Mouse (Mus musculus): ENCODE measurements around the gene Atp8b2. TPM values are rescaled to one million over a fixed set of nuclear protein-coding genes. Genes with fewer than 3 reads are reported as not detected.
A peak's percentile ranks its signal among the peaks of the same experiment; 100 is the strongest.

Gene Atp8b2
- polyA plus RNA-seq (2015; fragmentation: Nextera tagmentation; extraction: Ambion mirVana), result 7.1 and 7.4 TPM in 2 replicates

GRCm38 (mm10) chr3:89963221-89963763, at the start of gene Atp8b2:
TSS of gene Atp8b2 (minus strand) at chr3:89963508.
- TF ChIP-seq EP300 (IDR thresholded peaks at IDR 0.05) (no peak), CTCF (IDR thresholded peaks at IDR 0.05) (no peak)
- WGBS, result 2% methylated on average over 32 of the region's 35 CpGs
- DNase-seq (ENCODE audit: low spot score), result peak; percentile 77

GRCm38 (mm10) chr3:90010291-90010690, 47.0 kb upstream of the Atp8b2 start:
- TF ChIP-seq CTCF (IDR thresholded peaks at IDR 0.05), result no peak
- TF ChIP-seq EP300 (IDR thresholded peaks at IDR 0.05), result no peak
- 55% methylated on average over 2 of the region's 2 CpGs for WGBS
- DNase-seq (ENCODE audit: low spot score) (no peak), ATAC-seq (no peak)
- no peak overlapping the region for H3K4me2 ChIP-seq (replicated peaks; ENCODE audit: low read depth, low read length)
- no peak overlapping the region for H3K27ac ChIP-seq (ENCODE audit: low read length)
- no peak overlapping the region for H3K9ac ChIP-seq (replicated peaks; ENCODE audit: low read depth)
- no peaks in the 10 kb centered on the region for H3K9me3 ChIP-seq (ENCODE audit: low read length)
- H3K27me3 ChIP-seq (replicated peaks; ENCODE audit: insufficient read depth, low read length), result no peaks in the 10 kb centered on the region
- H3K36me3 ChIP-seq (ENCODE audit: insufficient read depth, low read length), result peaks cover 68% of the 10 kb centered on the region; the same call in 1 of the 2 replicates
- H3K4me1 ChIP-seq (ENCODE audit: insufficient read depth, low read depth, low read length), result no peaks in the 10 kb centered on the region
- no peak overlapping the region for H3K4me3 ChIP-seq (ENCODE audit: low read depth, low read length)

More at GRCm38 (mm10) chr3:89963221-89963763, at the start of gene Atp8b2:
- Histone ChIP-seq H3K27ac (ENCODE audit: low read length) (peak within 1 kb of the TSS; percentile 95), H3K4me1 (ENCODE audit: insufficient read depth, low read depth, low read length) (peaks cover 27% of the 10 kb centered on the region; the same call in 1 of the 2 replicates), H3K4me2 (replicated peaks; ENCODE audit: low read depth, low read length) (peak within 1 kb of the TSS; percentile 93), H3K27me3 (replicated peaks; ENCODE audit: insufficient read depth, low read length) (no peaks in the 10 kb centered on the region), H3K9ac (replicated peaks; ENCODE audit: low read depth) (peak within 1 kb of the TSS; percentile 77), H3K9me3 (ENCODE audit: low read length) (no peaks in the 10 kb centered on the region), H3K36me3 (ENCODE audit: insufficient read depth, low read length) (no peaks in the 10 kb centered on the region), H3K4me3 (ENCODE audit: low read depth, low read length) (peak within 1 kb of the TSS; percentile 96)
- peak; percentile 54 for ATAC-seq

GRCm38 (mm10) chr3:90004091-90004796, 40.9 kb upstream of the Atp8b2 start:
- peak; percentile 75 for ATAC-seq
- Histone ChIP-seq H3K9ac (replicated peaks; ENCODE audit: low read depth) (no peak overlapping the region), H3K27ac (ENCODE audit: low read length) (0 out of 2 replicates have a peak overlapping the region, but pooled peaks have one; percentile 0), H3K27me3 (replicated peaks; ENCODE audit: insufficient read depth, low read length) (no peaks in the 10 kb centered on the region), H3K4me3 (ENCODE audit: low read depth, low read length) (no peak overlapping the region), H3K4me1 (ENCODE audit: insufficient read depth, low read depth, low read length) (no peaks in the 10 kb centered on the region), H3K9me3 (ENCODE audit: low read length) (no peaks in the 10 kb centered on the region), H3K36me3 (ENCODE audit: insufficient read depth, low read length) (peaks cover 29% of the 10 kb centered on the region; the same call in 1 of the 2 replicates), H3K4me2 (replicated peaks; ENCODE audit: low read depth, low read length) (no peak overlapping the region)
- peak; percentile 73 for DNase-seq (ENCODE audit: low spot score)
- WGBS, result 49% methylated on average over 3 of the region's 3 CpGs
- TF ChIP-seq EP300 (IDR thresholded peaks at IDR 0.05), result peak; percentile 40
- no peak for TF ChIP-seq CTCF (IDR thresholded peaks at IDR 0.05)

GRCm38 (mm10) chr3:89999830-90000229, 36.5 kb upstream of the Atp8b2 start:
- Histone ChIP-seq H3K27ac (ENCODE audit: low read length) (peak overlapping the region; percentile 95; the same call in 1 of the 2 replicates), H3K36me3 (ENCODE audit: insufficient read depth, low read length) (no peaks in the 10 kb centered on the region; the same call in 1 of the 2 replicates), H3K9me3 (ENCODE audit: low read length) (no peaks in the 10 kb centered on the region), H3K4me1 (ENCODE audit: insufficient read depth, low read depth, low read length) (no peaks in the 10 kb centered on the region), H3K4me2 (replicated peaks; ENCODE audit: low read depth, low read length) (no peak overlapping the region; the same call in 1 of the 2 replicates), H3K27me3 (replicated peaks; ENCODE audit: insufficient read depth, low read length) (no peaks in the 10 kb centered on the region), H3K9ac (replicated peaks; ENCODE audit: low read depth) (no peak overlapping the region), H3K4me3 (ENCODE audit: low read depth, low read length) (no peak overlapping the region)
- DNase-seq (ENCODE audit: low spot score), result no peak
- no peak for ATAC-seq
- no peak for TF ChIP-seq EP300 (IDR thresholded peaks at IDR 0.05)
- TF ChIP-seq CTCF (IDR thresholded peaks at IDR 0.05), result no peak
- WGBS, result 73% methylated on average over 4 of the region's 4 CpGs

- peak; percentile 32; the same call in 1 of the 2 replicates for ATAC-seq
- peak overlapping the region; percentile 86 for H3K4me2 ChIP-seq (replicated peaks; ENCODE audit: low read depth, low read length)
- H3K9me3 ChIP-seq (ENCODE audit: low read length), result no peaks in the 10 kb centered on the region
- TF ChIP-seq EP300 (IDR thresholded peaks at IDR 0.05) (no peak), CTCF (IDR thresholded peaks at IDR 0.05) (no peak)
- 14% methylated on average over 8 of the region's 8 CpGs for WGBS
- H3K4me3 ChIP-seq (ENCODE audit: low read depth, low read length), result peak overlapping the region; percentile 72
- no peaks in the 10 kb centered on the region for H3K4me1 ChIP-seq (ENCODE audit: insufficient read depth, low read depth, low read length)
- peak overlapping the region; percentile 75 for H3K9ac ChIP-seq (replicated peaks; ENCODE audit: low read depth)
- peak; percentile 39 for DNase-seq (ENCODE audit: low spot score)
- H3K27ac ChIP-seq (ENCODE audit: low read length), result peak overlapping the region; percentile 95
- H3K36me3 ChIP-seq (ENCODE audit: insufficient read depth, low read length), result no peaks in the 10 kb centered on the region; the same call in 1 of the 2 replicates
- H3K27me3 ChIP-seq (replicated peaks; ENCODE audit: insufficient read depth, low read length), result no peaks in the 10 kb centered on the region
Measured at GRCm38 (mm10) chr3:89999090-89999489, 35.8 kb upstream of the Atp8b2 start.

GRCm38 (mm10) chr3:89998612-89999054, 35.3 kb upstream of the Atp8b2 start, which contains the start of gene Hax1:
TSS of gene Hax1 (minus strand) at chr3:89998780.
- DNase-seq (ENCODE audit: low spot score) (peak; percentile 98), ATAC-seq (peak; percentile 97)
- peak within 1 kb of the TSS; percentile 75 for H3K9ac ChIP-seq (replicated peaks; ENCODE audit: low read depth)
- H3K4me3 ChIP-seq (ENCODE audit: low read depth, low read length), result peak within 1 kb of the TSS; percentile 72
- H3K36me3 ChIP-seq (ENCODE audit: insufficient read depth, low read length), result no peaks in the 10 kb centered on the region; the same call in 1 of the 2 replicates
- H3K9me3 ChIP-seq (ENCODE audit: low read length), result no peaks in the 10 kb centered on the region
- TF ChIP-seq EP300 (IDR thresholded peaks at IDR 0.05), result no peak
- TF ChIP-seq CTCF (IDR thresholded peaks at IDR 0.05), result no peak
- peak within 1 kb of the TSS; percentile 86 for H3K4me2 ChIP-seq (replicated peaks; ENCODE audit: low read depth, low read length)
- WGBS, result under 1% methylated on average over 24 of the region's 26 CpGs
- H3K4me1 ChIP-seq (ENCODE audit: insufficient read depth, low read depth, low read length), result no peaks in the 10 kb centered on the region
- H3K27ac ChIP-seq (ENCODE audit: low read length), result peak within 1 kb of the TSS; percentile 95
- H3K27me3 ChIP-seq (replicated peaks; ENCODE audit: insufficient read depth, low read length), result no peaks in the 10 kb centered on the region

All from lung, postnatal 0 days (tissue).